Mouse (Mus musculus) forebrain, embryonic 12.5 days (tissue): ENCODE data around the gene Opcml. TPM values are rescaled to one million over a fixed set of nuclear protein-coding genes. Genes with fewer than 3 reads are reported as not detected.
A peak's percentile ranks its signal among the peaks of the same experiment; 100 is the strongest.

ENCODE experiments used
- ATAC-seq: fragments of 200-750 bp; cut with Nextera tagmentation; 2 replicates; pipeline ENCODE4 v1.8.0; 2017; ENCODE audit warnings: moderate TSS enrichment; ENCODE audit not compliant: low FRiP score
- H3K27ac ChIP-seq: fragments of 300-500 bp; sonication (generic); 2 replicates; pipeline ENCODE4 v1.5.1; 2016; ENCODE audit warnings: mild to moderate bottlenecking
- H3K27me3 ChIP-seq: fragments of 300-500 bp; sonication (generic); 2 replicates; pipeline ENCODE4 v1.6.1; 2016; ENCODE audit warnings: mild to moderate bottlenecking
- H3K36me3 ChIP-seq: fragments of 300-500 bp; sonication (generic); replicated peaks from 2 replicates; pipeline ENCODE4 v1.6.1; 2016; ENCODE audit warnings: mild to moderate bottlenecking
- H3K4me1 ChIP-seq: fragments of 300-500 bp; sonication (generic); 2 replicates; pipeline ENCODE4 v1.6.1; 2016
- H3K4me2 ChIP-seq: fragments of 300-500 bp; sonication (generic); 2 replicates; pipeline ENCODE4 v1.6.1; 2016; ENCODE audit warnings: mild to moderate bottlenecking, moderate library complexity
- H3K4me3 ChIP-seq: fragments of 300-500 bp; sonication (generic); replicated peaks from 2 replicates; pipeline ENCODE4 v1.5.1; 2016; ENCODE audit warnings: mild to moderate bottlenecking
- H3K9ac ChIP-seq: fragments of 300-500 bp; sonication (generic); 2 replicates; pipeline ENCODE4 v1.6.1; 2016; ENCODE audit warnings: mild to moderate bottlenecking
- H3K9me3 ChIP-seq: fragments of 300-500 bp; sonication (generic); 2 replicates; pipeline ENCODE4 v1.6.1; 2016
- WGBS: fragments of 180-500 bp; shearing (Covaris S2); methylation state at CpG from one replicate; pipeline ENCODE4 v1.1.7; 2016; 5-methylcytosine and 5-hydroxymethylcytosine counted together
- polyA plus RNA-seq: library from polyadenylated mRNA; unstranded; fragments of >200 nt; fragmentation: Nextera tagmentation; extraction: Ambion mirVana; gene quantifications from 2 replicates; pipeline ENCODE4 v1.2.1, GENCODE M21; 2016

Opcml gene
- polyA plus RNA-seq, 1 experiment from 2014 or later = 6.2 TPM

- H3K4me3 ChIP-seq = no peak overlapping the region
- no peak overlapping the region for H3K4me2 ChIP-seq
- no peaks in the 10 kb centered on the region for H3K27me3 ChIP-seq
- H3K36me3 ChIP-seq = no peaks in the 10 kb centered on the region
- 75% methylated on average over 14 of the region's 14 CpGs for WGBS
- peaks cover 3% of the 10 kb centered on the region; the same call in 1 of the 2 replicates for H3K4me1 ChIP-seq
- no peaks in the 10 kb centered on the region for H3K9me3 ChIP-seq
- no peak overlapping the region for H3K27ac ChIP-seq
- ATAC-seq = no peak
- no peak overlapping the region for H3K9ac ChIP-seq
These were observed 772.6 kb downstream of the Opcml start for GRCm38 (mm10) chr9:28563066-28563683.

- Histone ChIP-seq H3K4me2 (no peak overlapping the region), H3K27me3 (no peaks in the 10 kb centered on the region), H3K9me3 (no peaks in the 10 kb centered on the region), H3K36me3 (no peaks in the 10 kb centered on the region), H3K4me3 (no peak overlapping the region), H3K27ac (no peak overlapping the region), H3K9ac (no peak overlapping the region), H3K4me1 (peaks cover 4% of the 10 kb centered on the region; the same call in 1 of the 2 replicates)
- no peak for ATAC-seq
- WGBS = 32% methylated on average over 8 of the region's 8 CpGs
These were observed 778.5 kb downstream of the Opcml start for GRCm38 (mm10) chr9:28569041-28569522.

GRCm38 (mm10) chr9:28569776-28570175, 779.2 kb downstream of the Opcml start:
- Histone ChIP-seq H3K9ac (no peak overlapping the region), H3K4me3 (no peak overlapping the region), H3K27ac (no peak overlapping the region), H3K9me3 (no peaks in the 10 kb centered on the region), H3K4me1 (peaks cover 4% of the 10 kb centered on the region; the same call in 1 of the 2 replicates), H3K27me3 (no peaks in the 10 kb centered on the region), H3K36me3 (no peaks in the 10 kb centered on the region), H3K4me2 (no peak overlapping the region)
- no peak for ATAC-seq
- 67% methylated on average over 2 of the region's 2 CpGs for WGBS

GRCm38 (mm10) chr9:28571682-28572081, 781.1 kb downstream of the Opcml start:
- no peak overlapping the region for H3K4me2 ChIP-seq
- ATAC-seq = no peak
- peaks cover 4% of the 10 kb centered on the region; the same call in 1 of the 2 replicates for H3K4me1 ChIP-seq
- no peaks in the 10 kb centered on the region for H3K9me3 ChIP-seq
- no peaks in the 10 kb centered on the region for H3K27me3 ChIP-seq
- H3K36me3 ChIP-seq = no peaks in the 10 kb centered on the region
- H3K27ac ChIP-seq = no peak overlapping the region
- WGBS = 85% methylated on average over 2 of the region's 2 CpGs
- H3K4me3 ChIP-seq = no peak overlapping the region
- H3K9ac ChIP-seq = no peak overlapping the region

GRCm38 (mm10) chr9:28572136-28572774, 781.7 kb downstream of the Opcml start:
- no peaks in the 10 kb centered on the region for H3K9me3 ChIP-seq
- WGBS = 84% methylated on average over 9 of the region's 9 CpGs
- H3K4me1 ChIP-seq = peaks cover 4% of the 10 kb centered on the region; the same call in 1 of the 2 replicates
- H3K36me3 ChIP-seq = no peaks in the 10 kb centered on the region
- H3K4me3 ChIP-seq = no peak overlapping the region
- ATAC-seq = no peak
- H3K27ac ChIP-seq = no peak overlapping the region
- H3K9ac ChIP-seq = no peak overlapping the region
- no peak overlapping the region for H3K4me2 ChIP-seq
- no peaks in the 10 kb centered on the region for H3K27me3 ChIP-seq

- no peak for ATAC-seq
- no peaks in the 10 kb centered on the region for H3K4me1 ChIP-seq
- no peaks in the 10 kb centered on the region for H3K9me3 ChIP-seq
- H3K27ac ChIP-seq = no peak overlapping the region
- H3K4me3 ChIP-seq = no peak overlapping the region
- H3K36me3 ChIP-seq = no peaks in the 10 kb centered on the region
- no peaks in the 10 kb centered on the region for H3K27me3 ChIP-seq
- no peak overlapping the region for H3K4me2 ChIP-seq
- H3K9ac ChIP-seq = no peak overlapping the region
These were observed 788.2 kb downstream of the Opcml start for GRCm38 (mm10) chr9:28578730-28579129.

GRCm38 (mm10) chr9:28587253-28587652, 796.7 kb downstream of the Opcml start:
- ATAC-seq = 0 out of 2 replicates have a peak, but pooled peaks have one; percentile 23
- whole genome bisulfite sequencing = 75% methylated on average over 3 of the region's 3 CpGs

GRCm38 (mm10) chr9:28587857-28588388, 797.3 kb downstream of the Opcml start:
- 47% methylated on average over 4 of the region's 4 CpGs for WGBS
- no peak overlapping the region for H3K4me2 ChIP-seq
- H3K36me3 ChIP-seq = no peaks in the 10 kb centered on the region
- peaks cover 13% of the 10 kb centered on the region for H3K4me1 ChIP-seq
- no peak overlapping the region for H3K27ac ChIP-seq
- no peaks in the 10 kb centered on the region for H3K9me3 ChIP-seq
- no peak overlapping the region for H3K9ac ChIP-seq
- no peaks in the 10 kb centered on the region for H3K27me3 ChIP-seq
- 0 out of 2 replicates have a peak, but pooled peaks have one; percentile 27 for ATAC-seq
- H3K4me3 ChIP-seq = no peak overlapping the region

More at GRCm38 (mm10) chr9:28587253-28587652, 796.7 kb downstream of the Opcml start:
- no peak overlapping the region for H3K9ac ChIP-seq
- no peaks in the 10 kb centered on the region for H3K36me3 ChIP-seq
- H3K27ac ChIP-seq = no peak overlapping the region
- H3K4me1 ChIP-seq = peaks cover 10% of the 10 kb centered on the region
- H3K9me3 ChIP-seq = no peaks in the 10 kb centered on the region
- no peak overlapping the region for H3K4me2 ChIP-seq
- no peak overlapping the region for H3K4me3 ChIP-seq
- H3K27me3 ChIP-seq = no peaks in the 10 kb centered on the region

- 64% methylated on average over 1 of the region's 1 CpGs for WGBS
- H3K4me3 ChIP-seq = no peak overlapping the region
- H3K27me3 ChIP-seq = no peaks in the 10 kb centered on the region
- H3K9ac ChIP-seq = no peak overlapping the region
- 0 out of 2 replicates have a peak overlapping the region, but pooled peaks have one; percentile 42 for H3K27ac ChIP-seq
- H3K4me2 ChIP-seq = no peak overlapping the region
- no peaks in the 10 kb centered on the region for H3K9me3 ChIP-seq
- peaks cover 13% of the 10 kb centered on the region for H3K4me1 ChIP-seq
- no peaks in the 10 kb centered on the region for H3K36me3 ChIP-seq
- ATAC-seq = no peak
These were observed 797.9 kb downstream of the Opcml start for GRCm38 (mm10) chr9:28588488-28588887.

- Histone ChIP-seq H3K4me1 (peaks cover 22% of the 10 kb centered on the region), H3K27me3 (no peaks in the 10 kb centered on the region), H3K4me2 (no peak overlapping the region), H3K9ac (no peak overlapping the region), H3K9me3 (no peaks in the 10 kb centered on the region), H3K36me3 (no peaks in the 10 kb centered on the region), H3K4me3 (no peak overlapping the region), H3K27ac (no peak overlapping the region)
- 6% methylated on average over 3 of the region's 3 CpGs for WGBS
- ATAC-seq = no peak; the same call in 1 of the 2 replicates
These were observed 801.6 kb downstream of the Opcml start for GRCm38 (mm10) chr9:28592208-28592607.

- Histone ChIP-seq H3K27me3 (no peaks in the 10 kb centered on the region), H3K36me3 (no peaks in the 10 kb centered on the region), H3K27ac (no peak overlapping the region), H3K4me2 (no peak overlapping the region), H3K9me3 (no peaks in the 10 kb centered on the region), H3K4me3 (no peak overlapping the region), H3K4me1 (peaks cover 14% of the 10 kb centered on the region), H3K9ac (no peak overlapping the region)
- 66% methylated on average over 3 of the region's 3 CpGs for WGBS
- no peak for ATAC-seq
These were observed 804.5 kb downstream of the Opcml start for GRCm38 (mm10) chr9:28595062-28595461.

- H3K9ac ChIP-seq = no peak overlapping the region
- H3K27ac ChIP-seq = no peak overlapping the region
- H3K4me2 ChIP-seq = no peak overlapping the region
- H3K27me3 ChIP-seq = no peaks in the 10 kb centered on the region
- H3K4me1 ChIP-seq = no peaks in the 10 kb centered on the region
- ATAC-seq = no peak
- H3K4me3 ChIP-seq = no peak overlapping the region
- WGBS = 84% methylated on average over 1 of the region's 1 CpGs
- H3K9me3 ChIP-seq = no peaks in the 10 kb centered on the region
- H3K36me3 ChIP-seq = no peaks in the 10 kb centered on the region
These were observed 815.0 kb downstream of the Opcml start for GRCm38 (mm10) chr9:28605561-28605960.
